Mouse (Mus musculus) liver, adult (tissue): Measurements from ENCODE around the gene Syt13.

Source experiments
- GATA4 ChIP-seq: IDR thresholded peaks from 2 replicates; pipeline ENCODE4 v1.6.1; 2014; ENCODE audit warnings: mild to moderate bottlenecking, low read length; ENCODE audit not compliant: insufficient replicate concordance

The Syt13 gene

GRCm38 (mm10) chr2:92945125-92945746 is 30.3 kb downstream of the Syt13 start:
- no peak for TF ChIP-seq GATA4

DNA sequence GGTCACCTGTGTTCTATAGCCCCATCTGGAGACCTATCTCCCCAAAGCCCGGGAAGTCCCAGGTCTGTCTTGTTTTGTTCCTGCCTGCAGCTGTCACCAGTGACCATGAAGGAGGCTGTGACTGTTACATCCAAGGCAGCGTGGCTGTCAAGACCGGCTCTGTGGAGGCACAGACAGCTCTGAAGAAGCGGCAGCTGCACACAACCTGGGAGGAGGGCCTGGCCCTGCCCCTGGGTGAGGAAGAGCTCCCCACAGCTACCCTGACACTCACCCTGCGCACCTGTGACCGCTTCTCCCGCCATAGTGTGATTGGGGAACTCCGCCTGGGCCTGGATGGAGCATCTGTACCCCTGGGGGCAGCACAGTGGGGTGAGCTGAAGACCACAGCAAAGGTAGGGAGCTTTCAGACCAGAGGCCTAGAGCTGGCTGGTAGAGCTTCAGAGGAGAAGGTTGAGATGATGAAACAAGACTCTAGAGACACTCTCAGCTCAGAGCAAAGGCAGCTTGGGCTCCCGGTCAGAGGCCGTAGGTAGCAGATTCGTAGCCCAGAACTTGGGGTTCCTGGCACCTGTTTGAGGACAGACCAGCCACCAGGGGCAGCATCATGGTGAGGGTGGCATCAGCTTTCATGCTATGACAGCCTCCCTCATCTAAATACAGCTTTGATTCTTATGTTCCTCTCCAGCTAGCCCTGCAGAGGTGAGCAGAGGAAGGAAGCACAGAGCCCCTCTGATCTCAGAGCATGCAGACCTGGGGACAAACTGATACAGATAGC is 31.1 kb downstream of the Syt13 start:
- TF ChIP-seq GATA4: no peak

DNA sequence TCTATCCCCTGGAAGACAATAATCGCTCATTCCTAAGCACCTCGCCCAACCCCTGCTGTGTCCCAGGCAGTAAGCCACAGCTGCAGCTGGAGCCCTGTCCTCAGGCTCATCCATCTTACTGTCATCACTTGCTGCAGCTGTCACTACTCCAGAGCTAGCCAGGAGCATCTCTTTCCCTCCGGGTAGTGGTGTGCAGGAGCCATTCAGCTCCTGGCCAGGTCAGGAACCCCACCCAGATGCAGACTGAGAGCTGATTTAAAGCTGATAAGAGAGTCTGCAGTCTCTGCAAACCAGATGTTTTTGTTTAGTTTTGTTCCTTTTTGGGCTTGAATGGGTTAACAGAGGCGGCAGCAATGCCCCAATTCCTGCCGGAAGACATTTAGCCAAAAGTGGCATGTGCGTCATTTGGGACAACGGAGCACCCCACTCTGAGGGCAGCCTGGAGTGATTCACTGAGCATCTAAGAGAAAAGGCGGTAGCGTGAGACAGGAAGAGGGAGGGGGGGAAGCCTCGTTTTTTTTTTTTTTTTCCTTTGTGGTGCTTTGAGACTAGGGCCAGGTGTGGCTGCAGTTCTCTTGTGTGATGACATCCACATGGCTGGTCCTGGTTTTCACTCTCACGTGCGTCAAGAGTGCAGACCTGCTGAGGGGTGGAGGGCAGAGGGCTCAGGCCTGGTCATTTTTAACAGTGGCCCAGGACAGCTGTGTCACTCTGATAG is 33.2 kb downstream of the Syt13 start:
- TF ChIP-seq GATA4: no peak

GRCm38 (mm10) chr2:92948699-92949300 is 33.9 kb downstream of the Syt13 start:
- no peak for TF ChIP-seq GATA4

GRCm38 (mm10) chr2:92949518-92949917 is 34.6 kb downstream of the Syt13 start:
- TF ChIP-seq GATA4: no peak

- no peak for TF ChIP-seq GATA4
These were observed 38.6 kb downstream of the Syt13 start for GRCm38 (mm10) chr2:92953450-92953849.

GRCm38 (mm10) chr2:92954404-92955114 is 39.7 kb downstream of the Syt13 start:
- no peak for TF ChIP-seq GATA4

DNA sequence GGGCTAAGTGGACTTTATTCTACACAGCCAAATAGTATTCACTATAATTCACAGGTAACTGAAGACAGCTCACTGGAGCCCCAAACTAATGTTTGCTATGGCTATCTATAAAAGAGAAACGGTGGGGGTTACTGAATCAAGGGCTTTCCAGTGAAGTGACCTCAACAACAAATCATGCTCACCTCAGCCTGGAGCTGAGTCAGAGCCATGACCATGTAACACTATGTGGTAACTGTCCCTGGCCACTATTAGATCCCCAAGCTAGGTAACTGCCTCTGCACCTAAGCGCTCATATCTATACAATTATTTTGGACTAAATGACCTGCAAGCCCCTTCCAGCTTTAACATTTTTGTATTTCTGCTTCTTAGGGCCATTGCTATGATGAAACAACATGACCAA is 42.0 kb downstream of the Syt13 start:
- no peak for TF ChIP-seq GATA4

GRCm38 (mm10) chr2:92958640-92959039 is 43.7 kb downstream of the Syt13 start:
- TF ChIP-seq GATA4: no peak

DNA sequence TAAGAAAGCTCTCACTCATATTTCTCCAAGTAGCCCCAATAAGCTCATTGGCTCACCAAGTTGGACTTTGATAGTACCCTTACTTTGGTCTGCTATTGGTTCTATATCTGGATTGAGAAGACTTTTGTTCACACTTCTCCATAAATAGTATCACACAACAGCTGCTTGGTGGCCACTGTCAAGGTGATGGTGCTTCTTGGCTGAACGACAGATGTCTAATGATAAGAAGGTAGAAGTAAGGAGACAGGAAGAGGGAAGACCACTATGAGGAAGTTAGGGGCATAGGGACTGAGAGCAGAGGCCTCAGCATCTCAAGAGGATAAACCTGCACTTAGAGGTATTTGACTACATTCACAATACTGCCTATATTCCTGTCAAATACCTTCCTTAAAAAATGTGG is 49.4 kb downstream of the Syt13 start:
- TF ChIP-seq GATA4: no peak

GRCm38 (mm10) chr2:92966257-92966656 is 51.4 kb downstream of the Syt13 start:
- no peak for TF ChIP-seq GATA4

- TF ChIP-seq GATA4: no peak
These were observed 52.3 kb downstream of the Syt13 start for GRCm38 (mm10) chr2:92967032-92967838.

DNA sequence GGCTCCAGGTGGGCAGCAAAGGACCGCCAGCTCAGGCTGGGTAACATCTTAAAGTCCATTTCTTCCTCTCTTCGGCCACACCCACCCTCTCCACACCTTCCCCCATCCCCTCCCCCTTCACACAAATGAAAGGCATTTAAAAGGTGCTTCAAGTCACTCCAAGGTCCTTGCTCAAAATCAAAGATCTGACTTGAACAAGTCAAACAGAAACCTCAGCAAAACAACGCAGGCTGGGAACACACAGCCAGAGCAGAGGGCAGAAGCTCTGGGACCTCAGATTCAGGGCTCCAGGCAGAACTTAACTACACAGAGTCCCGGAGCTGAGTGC is 52.9 kb downstream of the Syt13 start:
- no peak for TF ChIP-seq GATA4

- TF ChIP-seq GATA4: no peak
These were observed 56.2 kb downstream of the Syt13 start for GRCm38 (mm10) chr2:92971069-92971468.
